Mouse (Mus musculus) telencephalon, adult 2 months (tissue): ENCODE data around the gene Gbp8.
"Not testable (repeated sequence)": the region's sequence is repeated elsewhere in the genome, so short reads cannot be mapped to it uniquely, and the experiment has no call there.

Experiments
- DNase-seq: peaks from one replicate; pipeline ENCODE4 v3.0.0-alpha.2; 2011; ENCODE audit warnings: low read depth, low spot score

Gene Gbp8

DNA sequence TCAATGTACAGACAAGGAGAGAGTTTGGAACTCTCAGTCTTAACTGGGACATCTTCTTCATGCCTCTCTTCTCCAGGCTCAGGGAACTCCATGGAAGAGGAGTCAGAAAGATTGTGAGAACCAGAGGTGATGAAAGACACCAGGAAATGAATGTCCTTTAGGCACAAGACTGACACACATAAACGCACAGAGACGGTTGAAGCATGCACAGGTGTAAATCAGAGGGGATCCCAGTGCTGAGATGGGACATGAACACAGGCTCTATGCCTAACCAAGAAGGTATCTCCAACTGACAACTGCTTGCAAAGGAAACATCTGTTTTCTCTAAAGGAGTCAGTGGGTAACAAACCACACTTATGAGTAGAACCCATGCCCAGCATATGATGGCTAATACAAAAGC is 79.1 kb downstream of the Gbp8 start:
- no peak for DNase-seq

DNA sequence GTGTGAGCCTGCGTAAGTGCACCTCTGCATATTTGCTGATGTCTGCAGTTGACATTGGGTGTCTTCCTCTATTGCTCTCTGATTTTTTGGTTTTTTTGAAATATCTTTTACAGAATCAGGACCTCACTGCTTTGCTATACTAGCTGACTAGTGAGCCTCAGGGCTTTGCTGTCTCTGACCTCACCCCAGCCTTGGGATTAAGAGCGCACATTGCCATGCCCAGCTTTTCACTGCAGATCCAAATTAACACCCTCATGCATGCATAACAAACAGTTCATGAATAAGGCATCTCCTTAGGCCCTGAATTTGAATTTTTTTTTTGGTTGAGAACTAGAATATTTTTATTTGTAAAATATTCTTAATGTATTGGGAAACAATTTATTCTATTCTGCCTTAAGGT is 84.1 kb downstream of the Gbp8 start:
- DNase-seq: no peak

DNA sequence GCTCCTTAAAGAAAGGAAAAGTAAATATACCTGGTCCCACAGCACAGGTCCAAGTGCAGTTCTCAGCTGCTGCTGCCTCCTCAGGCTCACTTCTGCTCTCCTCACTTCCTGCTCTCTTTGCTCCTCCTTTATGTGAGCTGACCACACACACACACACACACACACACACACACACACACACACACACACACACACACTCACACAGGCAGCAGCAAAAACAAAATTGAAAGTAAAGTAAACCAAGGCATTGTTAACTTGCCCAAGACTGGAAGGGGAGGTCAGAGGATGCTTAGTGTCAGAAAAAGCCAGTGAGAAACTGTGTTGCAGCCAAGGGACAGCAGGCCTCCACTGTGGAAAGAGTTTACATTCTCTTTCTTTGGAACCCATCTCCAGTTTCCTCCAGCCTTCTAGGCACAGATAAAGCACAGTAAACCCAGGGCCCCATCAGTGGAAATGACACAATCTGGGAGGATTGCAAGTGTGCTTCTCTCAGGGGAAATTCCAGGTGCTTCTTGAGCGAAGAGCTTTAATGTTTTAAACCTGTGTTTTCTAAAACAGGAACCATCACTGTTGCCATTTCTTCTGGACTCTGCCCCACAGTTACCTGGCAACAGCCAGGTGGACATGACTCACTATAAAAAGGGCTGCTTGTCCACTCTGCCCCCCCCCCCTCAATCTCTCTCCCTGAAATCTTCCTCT is 85.7 kb downstream of the Gbp8 start:
- not testable (repeated sequence) for DNase-seq

DNA sequence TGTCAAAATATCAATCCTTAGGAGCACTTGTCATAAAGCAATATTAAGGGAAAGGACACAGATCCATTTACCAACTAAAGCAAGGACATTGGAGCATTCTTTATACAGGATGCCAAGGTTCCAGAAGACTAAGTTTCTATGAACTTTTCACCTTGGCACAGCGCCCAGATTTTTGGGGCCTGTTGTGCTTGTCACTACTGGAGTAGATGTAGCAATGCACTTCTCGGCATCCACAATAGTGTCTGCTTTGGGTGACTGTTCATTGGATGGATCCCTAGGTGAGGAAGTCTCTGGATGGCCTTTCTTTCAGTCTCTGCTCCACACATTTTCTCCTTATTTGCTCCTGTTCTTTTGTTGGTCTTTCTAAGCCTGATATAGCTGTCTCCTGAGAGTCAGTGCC is 107.0 kb downstream of the Gbp8 start:
- no peak for DNase-seq

DNA sequence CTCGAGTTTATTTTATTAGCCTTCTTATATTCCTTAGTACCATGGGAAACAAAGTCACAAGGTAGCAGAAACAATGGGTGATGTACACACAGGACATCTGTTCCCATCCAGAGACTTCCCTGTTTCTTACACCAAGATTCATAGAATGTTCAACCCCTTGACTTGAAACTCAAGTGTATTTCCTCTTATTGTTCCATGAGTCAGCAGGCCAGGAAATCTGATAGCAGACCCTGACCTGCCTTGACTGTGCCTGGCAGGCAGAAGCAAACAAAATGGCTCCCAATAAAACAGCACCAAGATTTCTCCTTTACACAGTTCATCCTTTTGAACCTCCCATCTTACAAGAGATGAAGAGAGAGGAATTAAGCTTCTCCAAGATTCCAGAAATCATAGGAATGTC is 126.8 kb downstream of the Gbp8 start:
- DNase-seq: no peak

DNA sequence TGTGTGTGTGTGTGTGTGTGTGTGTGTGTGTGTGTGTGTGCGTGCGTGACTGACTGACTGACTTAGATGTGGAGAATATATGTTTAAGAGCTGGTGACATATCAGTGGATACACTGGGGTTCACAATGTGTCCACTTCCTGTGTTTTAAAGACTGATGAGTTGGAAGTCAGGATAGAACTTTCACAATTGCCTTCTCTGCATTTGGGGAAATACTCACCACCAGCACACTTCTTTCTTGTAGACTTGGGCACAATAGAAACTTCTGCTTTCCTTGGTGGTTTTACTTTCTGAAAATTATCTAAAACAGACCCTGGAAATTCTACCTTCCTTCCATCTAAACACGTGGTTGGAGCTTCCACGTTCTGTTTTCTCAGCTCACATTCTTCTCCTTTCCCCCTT is 127.8 kb downstream of the Gbp8 start:
- DNase-seq: no peak

DNA sequence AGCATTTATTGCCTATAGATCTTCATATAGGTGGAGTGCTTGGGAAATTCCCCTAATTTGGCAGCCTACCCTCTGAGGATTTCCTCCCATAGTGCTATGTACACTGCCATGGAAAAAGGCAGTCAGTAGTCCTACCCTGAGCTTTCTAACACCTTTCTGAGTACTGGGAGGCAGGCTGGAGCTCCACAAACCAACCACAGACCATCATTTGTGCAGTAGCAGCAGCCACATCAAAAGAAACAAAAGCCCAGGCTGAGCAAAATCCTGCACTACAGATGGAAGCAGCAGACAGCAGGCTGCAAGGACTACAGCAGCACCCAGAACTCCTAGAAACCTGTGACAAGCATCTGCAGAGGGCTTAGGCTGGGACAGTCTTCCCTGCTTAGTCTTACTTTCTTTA is 129.0 kb downstream of the Gbp8 start:
- DNase-seq: no peak

DNA sequence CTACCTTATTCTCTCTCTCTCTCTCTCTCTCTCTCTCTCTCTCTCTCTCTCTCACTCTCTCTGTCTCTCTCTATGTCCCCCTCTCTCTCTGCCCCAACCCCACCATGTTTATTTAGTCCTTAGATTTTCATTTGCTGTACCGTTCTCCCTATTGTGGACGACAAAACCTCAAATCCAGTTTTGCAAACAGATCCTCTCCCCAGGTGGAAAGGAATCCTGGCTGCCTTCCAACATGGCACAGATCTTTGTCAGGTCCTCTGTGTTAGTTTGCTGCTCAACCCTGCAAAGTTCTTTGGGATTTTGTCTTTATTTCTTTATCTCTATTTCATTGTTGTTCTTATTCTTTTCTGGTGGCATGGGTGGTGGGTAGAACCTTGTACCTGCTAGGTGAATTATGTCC is 149.9 kb downstream of the Gbp8 start:
- no peak for DNase-seq

DNA sequence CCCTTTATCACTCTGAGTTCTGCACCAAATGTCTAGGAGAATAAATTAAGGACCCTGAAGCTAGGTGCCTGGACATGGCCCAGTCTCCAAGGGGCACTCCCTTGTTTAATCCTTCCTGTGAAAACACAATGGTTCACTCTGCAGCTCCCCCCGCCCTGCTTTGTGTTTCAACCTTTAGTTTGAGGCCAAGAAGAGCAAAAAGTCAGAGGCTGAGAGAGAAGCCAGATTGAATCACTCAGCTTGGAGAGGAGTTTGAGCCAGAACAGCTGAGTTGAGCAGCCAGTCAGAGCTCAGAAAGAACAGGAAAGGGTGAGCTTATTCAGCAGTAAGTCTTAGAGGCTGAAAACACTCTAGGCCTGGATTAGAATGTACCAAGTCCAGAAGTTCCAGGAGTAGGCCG is 151.3 kb downstream of the Gbp8 start:
- DNase-seq: no peak

DNA sequence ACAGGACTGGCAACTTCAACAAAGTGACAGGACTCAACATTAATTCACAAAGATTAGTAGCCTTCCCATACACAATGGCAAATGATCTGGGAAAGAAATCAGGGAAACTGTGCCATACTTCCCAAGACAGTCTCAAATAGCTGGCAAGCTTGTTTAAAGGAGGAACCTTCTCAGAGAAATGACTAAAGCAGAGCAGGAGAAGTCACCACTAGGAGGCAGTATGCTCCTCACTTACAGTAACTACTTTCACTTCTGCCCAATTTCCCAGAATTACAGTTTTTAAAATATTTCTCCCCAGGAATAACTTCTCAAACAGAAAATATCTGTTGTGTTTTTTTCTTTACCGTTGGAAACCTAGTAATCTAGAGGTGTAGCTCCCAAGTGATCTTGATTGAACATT is 152.6 kb downstream of the Gbp8 start:
- DNase-seq: peak; percentile 6

DNA sequence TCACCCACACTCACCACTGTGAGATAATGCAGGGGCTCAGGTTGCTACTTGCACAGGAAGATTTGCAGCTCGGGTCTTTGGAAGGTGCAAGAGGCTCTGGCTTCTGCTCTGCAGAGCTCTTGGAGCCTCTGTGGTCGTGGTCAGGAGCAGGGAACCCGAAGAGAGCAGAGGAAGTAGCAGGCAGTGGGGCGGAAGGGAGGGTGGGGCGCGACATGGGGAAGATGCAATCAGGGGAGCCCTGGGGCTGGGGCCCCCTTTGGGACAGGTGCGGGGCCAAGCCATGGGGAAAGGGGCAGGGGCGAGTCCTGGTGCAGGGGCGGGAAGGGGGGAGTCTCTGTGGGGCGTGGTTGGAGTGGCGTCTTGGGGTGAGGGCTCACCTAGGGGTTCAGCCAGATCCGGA is 156.8 kb downstream of the Gbp8 start, which contains the start of gene Abcg3:
Abcg3 (minus strand) TSS at position 184 of the 400 bp plus-strand sequence.
- no peak for DNase-seq

DNA sequence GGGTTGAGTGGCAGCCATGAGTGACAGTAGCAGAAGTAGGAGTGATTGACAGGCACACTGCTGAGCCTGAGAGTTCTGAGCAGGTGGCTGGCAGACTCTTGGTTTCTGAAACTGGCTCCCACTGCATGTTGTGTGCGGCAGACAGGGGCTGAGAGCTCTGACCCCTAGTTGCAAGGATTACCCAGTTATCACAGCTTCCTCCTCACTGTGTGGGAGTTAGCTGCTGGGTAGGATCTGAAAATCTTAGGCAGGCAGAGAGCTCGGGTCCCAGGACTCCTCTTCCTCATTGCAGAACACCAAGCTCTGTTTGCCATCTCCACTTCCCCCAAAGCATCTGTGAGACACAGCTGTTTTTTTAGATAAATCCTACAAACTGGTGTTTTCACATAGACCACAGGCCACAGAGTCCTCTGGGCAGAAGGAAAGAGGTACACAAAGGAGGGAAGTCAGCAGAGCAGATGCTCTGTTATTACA is 160.3 kb downstream of the Gbp8 start:
- DNase-seq: no peak
